Mouse (Mus musculus) limb, embryonic 10.5 days (tissue): Measurements from ENCODE around the gene Tmbim7. TPM values are rescaled to one million over a fixed set of nuclear protein-coding genes. Genes with fewer than 3 reads are reported as not detected.
"Not testable (repeated sequence)": the region's sequence is repeated elsewhere in the genome, so short reads cannot be mapped to it uniquely, and the experiment has no call there.

Source experiments
- DNase-seq: peaks from one replicate; pipeline ENCODE4 v3.0.0-alpha.2; 2017; ENCODE audit warnings: low spot score
- H3K27ac ChIP-seq: fragments of 300-500 bp; sonication (generic); 2 replicates; pipeline ENCODE4 v1.5.1; 2016; ENCODE audit warnings: mild to moderate bottlenecking
- H3K27me3 ChIP-seq: fragments of 300-500 bp; sonication (generic); 2 replicates; pipeline ENCODE4 v1.6.1; 2016; ENCODE audit warnings: low read depth, mild to moderate bottlenecking; ENCODE audit not compliant: poor library complexity, severe bottlenecking
- H3K36me3 ChIP-seq: fragments of 300-500 bp; sonication (generic); 2 replicates; pipeline ENCODE4 v1.6.1; 2016; ENCODE audit warnings: mild to moderate bottlenecking, moderate library complexity
- H3K4me1 ChIP-seq: fragments of 300-500 bp; sonication (generic); 2 replicates; pipeline ENCODE4 v1.6.1; 2016
- H3K4me3 ChIP-seq: fragments of 300-500 bp; sonication (generic); 2 replicates; pipeline ENCODE4 v1.5.1; 2016; ENCODE audit warnings: mild to moderate bottlenecking, moderate library complexity
- H3K9me3 ChIP-seq: fragments of 300-500 bp; sonication (generic); replicated peaks from 2 replicates; pipeline ENCODE4 v1.6.1; 2016; ENCODE audit warnings: mild to moderate bottlenecking
- WGBS: fragments of 180-500 bp; shearing (Covaris S2); methylation state at CpG from one replicate; pipeline ENCODE4 v1.1.7; 2016; 5-methylcytosine and 5-hydroxymethylcytosine counted together
- polyA plus RNA-seq: library from polyadenylated mRNA; unstranded; fragments of >200 nt; fragmentation: Nextera tagmentation; extraction: Ambion mirVana; gene quantifications from 2 replicates; pipeline ENCODE4 v1.2.1, GENCODE M21; 2016

Tmbim7 gene
- not detected in 2 replicates for polyA plus RNA-seq

- H3K27ac ChIP-seq = no peak within 1 kb of the TSS
- no peaks in the 10 kb centered on the region for H3K27me3 ChIP-seq
- WGBS = 86% methylated on average over 6 of the region's 6 CpGs
- no peaks in the 10 kb centered on the region for H3K9me3 ChIP-seq
- no peak for DNase-seq
- H3K4me3 ChIP-seq = no peak within 1 kb of the TSS
- no peaks in the 10 kb centered on the region for H3K36me3 ChIP-seq
- H3K4me1 ChIP-seq = peaks cover 10% of the 10 kb centered on the region
Measured at GRCm38 (mm10) chr5:3650881-3651280, at the start of gene Tmbim7. Gene Tmbim7, plus strand, starts transcription at chr5:3651181.

- H3K36me3 ChIP-seq = peaks cover 43% of the 10 kb centered on the region
- no peaks in the 10 kb centered on the region for H3K4me1 ChIP-seq
- WGBS = 96% methylated on average over 9 of the region's 9 CpGs
- no peaks in the 10 kb centered on the region for H3K9me3 ChIP-seq
- H3K27me3 ChIP-seq = no peaks in the 10 kb centered on the region
- H3K4me3 ChIP-seq = no peak overlapping the region
- no peak overlapping the region for H3K27ac ChIP-seq
- DNase-seq = no peak
Measured at GRCm38 (mm10) chr5:3607114-3607513, 43.9 kb upstream of the Tmbim7 start.

- no peaks in the 10 kb centered on the region for H3K4me1 ChIP-seq
- H3K36me3 ChIP-seq = peaks cover 53% of the 10 kb centered on the region
- H3K9me3 ChIP-seq = no peaks in the 10 kb centered on the region
- no peak overlapping the region for H3K4me3 ChIP-seq
- WGBS = 93% methylated on average over 7 of the region's 7 CpGs
- no peak overlapping the region for H3K27ac ChIP-seq
- no peak for DNase-seq
- no peaks in the 10 kb centered on the region for H3K27me3 ChIP-seq
Measured at GRCm38 (mm10) chr5:3609241-3609640, 41.7 kb upstream of the Tmbim7 start.

GRCm38 (mm10) chr5:3611835-3612234 lies 39.1 kb upstream of the Tmbim7 start:
- not testable (repeated sequence) for H3K27me3 ChIP-seq, H3K4me3 ChIP-seq, H3K9me3 ChIP-seq, H3K4me1 ChIP-seq, DNase-seq, H3K27ac ChIP-seq
- H3K36me3 ChIP-seq = peaks cover 50% of the 10 kb centered on the region
- WGBS = 94% methylated on average over 2 of the region's 2 CpGs

- 89% methylated on average over 7 of the region's 7 CpGs for WGBS
- no peaks in the 10 kb centered on the region for H3K9me3 ChIP-seq
- no peak overlapping the region for H3K27ac ChIP-seq
- no peaks in the 10 kb centered on the region for H3K27me3 ChIP-seq
- H3K4me1 ChIP-seq = no peaks in the 10 kb centered on the region
- no peak overlapping the region for H3K4me3 ChIP-seq
- no peak for DNase-seq
- H3K36me3 ChIP-seq = peaks cover 51% of the 10 kb centered on the region
Measured at GRCm38 (mm10) chr5:3620486-3620885, 30.5 kb upstream of the Tmbim7 start.

GRCm38 (mm10) chr5:3630055-3630454 lies 20.9 kb upstream of the Tmbim7 start:
- 94% methylated on average over 5 of the region's 5 CpGs for WGBS

GRCm38 (mm10) chr5:3631512-3632271 lies 19.3 kb upstream of the Tmbim7 start:
- H3K27me3 ChIP-seq = no peaks in the 10 kb centered on the region
- peaks cover 38% of the 10 kb centered on the region for H3K36me3 ChIP-seq
- no peak overlapping the region for H3K4me3 ChIP-seq
- no peak overlapping the region for H3K27ac ChIP-seq
- WGBS = 77% methylated on average over 16 of the region's 16 CpGs
- no peaks in the 10 kb centered on the region for H3K9me3 ChIP-seq
- DNase-seq = no peak
- H3K4me1 ChIP-seq = peaks cover 5% of the 10 kb centered on the region

More at GRCm38 (mm10) chr5:3630055-3630454, 20.9 kb upstream of the Tmbim7 start:
- Histone ChIP-seq H3K36me3 (peaks cover 40% of the 10 kb centered on the region), H3K27ac (no peak overlapping the region), H3K27me3 (no peaks in the 10 kb centered on the region), H3K9me3 (no peaks in the 10 kb centered on the region), H3K4me3 (no peak overlapping the region), H3K4me1 (peaks cover 5% of the 10 kb centered on the region)
- DNase-seq = no peak

- Histone ChIP-seq H3K4me3 (no peak overlapping the region), H3K9me3 (no peaks in the 10 kb centered on the region), H3K36me3 (peaks cover 32% of the 10 kb centered on the region), H3K4me1 (peaks cover 5% of the 10 kb centered on the region), H3K27me3 (no peaks in the 10 kb centered on the region), H3K27ac (no peak overlapping the region)
- no peak for DNase-seq
- WGBS = 72% methylated on average over 5 of the region's 5 CpGs
Measured at GRCm38 (mm10) chr5:3632285-3632684, 18.7 kb upstream of the Tmbim7 start.

- DNase-seq = no peak
- no peaks in the 10 kb centered on the region for H3K27me3 ChIP-seq
- H3K4me3 ChIP-seq = no peak overlapping the region
- H3K27ac ChIP-seq = no peak overlapping the region
- peaks cover 5% of the 10 kb centered on the region for H3K4me1 ChIP-seq
- H3K36me3 ChIP-seq = peaks cover 33% of the 10 kb centered on the region
- H3K9me3 ChIP-seq = no peaks in the 10 kb centered on the region
- 93% methylated on average over 13 of the region's 13 CpGs for WGBS
Measured at GRCm38 (mm10) chr5:3633315-3633714, 17.7 kb upstream of the Tmbim7 start.

GRCm38 (mm10) chr5:3633951-3634350 lies 17.0 kb upstream of the Tmbim7 start:
- Histone ChIP-seq H3K4me1 (peaks cover 5% of the 10 kb centered on the region), H3K27me3 (no peaks in the 10 kb centered on the region), H3K36me3 (peaks cover 35% of the 10 kb centered on the region), H3K27ac (no peak overlapping the region), H3K4me3 (no peak overlapping the region), H3K9me3 (no peaks in the 10 kb centered on the region)
- 72% methylated on average over 4 of the region's 4 CpGs for WGBS
- DNase-seq = no peak

GRCm38 (mm10) chr5:3635286-3635685 lies 15.7 kb upstream of the Tmbim7 start:
- no peak overlapping the region for H3K4me3 ChIP-seq
- DNase-seq = no peak
- no peaks in the 10 kb centered on the region for H3K27me3 ChIP-seq
- no peaks in the 10 kb centered on the region for H3K9me3 ChIP-seq
- H3K27ac ChIP-seq = no peak overlapping the region
- H3K4me1 ChIP-seq = peaks cover 5% of the 10 kb centered on the region
- 82% methylated on average over 8 of the region's 8 CpGs for WGBS
- peaks cover 41% of the 10 kb centered on the region for H3K36me3 ChIP-seq

- no peak for DNase-seq
- H3K4me1 ChIP-seq = peaks cover 16% of the 10 kb centered on the region
- H3K27ac ChIP-seq = no peak overlapping the region
- no peak overlapping the region for H3K4me3 ChIP-seq
- no peaks in the 10 kb centered on the region for H3K9me3 ChIP-seq
- no peaks in the 10 kb centered on the region for H3K27me3 ChIP-seq
- peaks cover 59% of the 10 kb centered on the region for H3K36me3 ChIP-seq
- 96% methylated on average over 6 of the region's 6 CpGs for WGBS
Measured at GRCm38 (mm10) chr5:3644621-3645020, 6.4 kb upstream of the Tmbim7 start.

GRCm38 (mm10) chr5:3645326-3645725 lies 5.7 kb upstream of the Tmbim7 start:
- Histone ChIP-seq H3K9me3 (no peaks in the 10 kb centered on the region), H3K36me3 (peaks cover 52% of the 10 kb centered on the region), H3K27ac (no peak overlapping the region), H3K4me1 (peaks cover 16% of the 10 kb centered on the region), H3K4me3 (no peak overlapping the region), H3K27me3 (no peaks in the 10 kb centered on the region)
- WGBS = 58% methylated on average over 6 of the region's 6 CpGs
- DNase-seq = no peak
